Mouse (Mus musculus) thymus, postnatal 0 days (tissue): Measurements from ENCODE around the gene Gpr183. TPM values are rescaled to one million over a fixed set of nuclear protein-coding genes. Genes with fewer than 3 reads are reported as not detected.

Source experiments
- DNase-seq: peaks from one replicate; pipeline ENCODE4 v3.0.0-alpha.2; 2015; ENCODE audit warnings: low spot score
- polyA plus RNA-seq: library from polyadenylated mRNA; unstranded; fragments of >200 nt; fragmentation: Nextera tagmentation; extraction: Ambion mirVana; gene quantifications from 2 replicates; pipeline ENCODE4 v1.2.1, GENCODE M21; 2015

The Gpr183 gene
- polyA plus RNA-seq, 1 experiment from 2014 or later, result 13.4 TPM

- no peak for DNase-seq
Measured at GRCm38 (mm10) chr14:121958041-121958750, 6.8 kb downstream of the Gpr183 start.

DNA sequence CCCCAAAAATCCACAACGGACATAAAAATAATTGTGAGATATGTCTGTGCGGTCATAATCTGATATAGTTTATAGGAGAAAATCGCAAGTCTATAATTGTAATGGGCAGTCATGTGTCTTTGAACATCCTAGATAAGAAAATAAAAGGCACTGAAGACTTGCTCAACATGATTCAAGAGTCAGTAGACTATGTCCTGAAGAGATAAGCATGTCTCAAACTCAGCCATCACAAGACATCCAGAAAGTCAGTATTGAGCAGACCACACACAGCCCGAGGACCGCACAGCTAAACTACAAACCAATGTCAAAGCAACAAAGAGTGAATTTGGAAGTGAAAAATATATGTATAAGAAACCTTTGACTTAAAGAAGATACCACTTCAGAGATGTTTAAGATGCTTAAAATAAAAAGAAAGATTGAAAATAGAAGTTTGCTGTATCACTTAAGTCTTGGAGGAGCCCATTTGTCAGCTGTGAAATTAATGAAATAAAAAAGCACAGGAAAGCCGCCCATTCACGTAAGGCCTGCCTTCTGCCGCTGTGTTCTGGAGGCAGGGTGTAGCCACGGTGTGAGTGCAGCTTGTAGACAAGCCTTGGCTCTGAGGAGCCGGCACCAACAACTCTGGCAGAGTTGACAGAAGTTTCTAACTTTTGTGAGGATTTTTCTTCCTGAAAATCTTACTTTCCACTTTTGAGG, 7.7 kb downstream of the Gpr183 start:
- no peak for DNase-seq

DNA sequence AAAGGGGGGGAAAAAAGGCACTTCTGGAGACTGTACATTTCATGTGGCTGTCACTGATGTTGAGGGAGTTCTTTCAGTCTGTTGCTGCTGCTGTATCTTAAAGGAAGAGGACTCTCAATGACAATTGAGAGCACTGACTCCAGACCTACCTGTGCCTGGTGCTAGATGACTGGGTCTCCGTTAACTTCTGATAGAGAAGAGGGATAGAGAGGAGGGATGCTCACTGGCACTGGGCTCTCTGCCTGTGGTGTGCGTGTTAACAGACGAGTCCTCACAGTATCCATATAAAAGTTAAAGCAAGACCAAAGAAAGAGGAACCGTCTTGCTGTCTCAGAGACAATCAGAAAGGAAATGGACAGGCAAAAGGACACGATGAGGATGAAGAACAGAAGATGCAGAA, 8.7 kb downstream of the Gpr183 start:
- DNase-seq, result no peak

- peak; percentile 73 for DNase-seq
Measured at GRCm38 (mm10) chr14:121955176-121955795, 9.7 kb downstream of the Gpr183 start.

GRCm38 (mm10) chr14:121954608-121955007, 10.4 kb downstream of the Gpr183 start:
- DNase-seq, result peak; percentile 54

- no peak for DNase-seq
Measured at GRCm38 (mm10) chr14:121954129-121954528, 10.9 kb downstream of the Gpr183 start.

DNA sequence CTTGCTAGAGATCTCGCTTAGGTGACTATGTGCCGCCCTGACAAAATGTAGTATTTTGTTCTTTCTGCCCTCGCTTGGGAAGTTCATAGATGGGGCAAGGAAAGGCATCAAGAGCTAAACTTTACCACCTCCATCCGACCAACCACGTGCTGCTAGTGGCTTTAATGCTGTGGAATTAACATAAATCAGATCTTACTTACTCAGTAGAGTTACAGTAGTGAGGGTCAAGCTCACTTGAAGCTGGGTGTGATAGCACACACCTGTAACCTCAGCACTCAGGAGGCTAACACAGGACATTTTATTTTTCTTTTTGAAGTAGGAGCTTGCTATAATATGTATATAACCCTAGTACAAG, 13.0 kb downstream of the Gpr183 start:
- DNase-seq, result no peak

DNA sequence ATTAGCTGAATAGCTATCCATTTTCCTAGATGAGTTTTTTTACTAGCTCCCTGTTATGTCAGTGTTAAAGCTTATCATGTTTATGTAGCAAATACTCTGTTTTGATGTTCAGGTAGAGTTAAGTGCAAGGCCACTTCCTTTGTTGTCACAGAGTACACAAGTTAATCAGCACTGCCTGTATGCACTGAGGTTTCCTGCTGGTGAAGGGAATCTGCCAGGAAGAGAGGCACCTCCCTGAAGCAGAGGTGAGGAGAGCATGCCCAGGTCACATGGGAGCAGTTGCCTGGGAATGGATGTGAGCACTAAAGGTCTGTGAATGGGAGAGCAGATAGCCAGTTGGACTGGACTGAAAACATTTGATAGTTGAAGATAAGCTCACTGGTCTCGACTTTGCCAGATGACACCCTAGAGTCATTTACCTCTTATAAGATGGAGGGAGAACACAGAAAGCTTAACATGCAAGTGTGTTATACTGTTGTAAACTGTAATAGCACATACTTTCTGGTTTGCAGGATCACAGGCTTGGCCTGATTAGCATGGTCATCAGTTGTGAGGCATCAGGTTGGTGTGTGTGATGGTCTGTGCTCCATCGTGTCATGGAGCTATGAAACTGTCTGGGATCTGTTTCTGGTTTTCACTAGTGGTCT, 13.5 kb downstream of the Gpr183 start:
- DNase-seq, result no peak

DNA sequence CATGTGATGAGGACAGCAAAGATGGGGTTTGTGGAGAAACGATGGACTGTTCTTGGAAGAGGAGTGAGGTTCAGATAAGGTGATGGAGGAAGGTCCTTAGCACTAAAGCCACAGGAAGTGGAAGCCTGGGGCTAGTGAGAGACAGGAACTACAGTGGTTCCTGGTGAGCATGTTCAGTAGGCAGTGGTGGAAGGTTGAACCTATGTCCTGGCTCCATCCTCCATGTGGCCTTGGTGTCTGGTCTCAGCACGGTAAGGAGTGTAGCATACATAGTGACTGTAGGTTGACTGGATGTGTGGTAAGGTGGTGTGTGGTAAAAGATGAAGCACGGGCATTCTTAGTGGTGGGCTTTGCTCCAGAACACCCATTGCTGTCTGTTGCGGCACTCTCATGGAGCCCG, 15.1 kb downstream of the Gpr183 start:
- no peak for DNase-seq

DNA sequence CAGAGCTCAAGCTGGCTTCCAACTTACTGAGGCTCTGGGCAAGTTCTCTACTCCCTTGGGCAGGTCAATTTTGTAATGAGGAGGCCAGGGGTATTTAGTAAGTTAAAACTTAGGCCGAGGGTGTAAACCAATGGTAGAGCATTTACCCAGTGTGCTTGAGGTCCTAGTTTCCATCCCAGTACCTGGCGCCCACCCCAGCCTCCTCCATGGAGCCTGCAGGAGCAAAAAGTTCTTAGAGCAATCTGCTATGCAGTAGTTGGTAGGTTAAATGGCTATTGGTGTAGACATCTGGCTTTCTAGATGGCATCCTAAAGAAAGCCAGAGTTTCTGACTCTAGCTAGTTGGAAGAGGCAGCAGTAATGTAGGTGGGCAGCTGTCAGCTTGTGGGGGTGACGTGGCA, 15.6 kb downstream of the Gpr183 start:
- DNase-seq, result no peak

- DNase-seq, result no peak
Measured at GRCm38 (mm10) chr14:121947966-121948365, 17.0 kb downstream of the Gpr183 start.

- no peak for DNase-seq
Measured at GRCm38 (mm10) chr14:121947201-121947760, 17.7 kb downstream of the Gpr183 start.

DNA sequence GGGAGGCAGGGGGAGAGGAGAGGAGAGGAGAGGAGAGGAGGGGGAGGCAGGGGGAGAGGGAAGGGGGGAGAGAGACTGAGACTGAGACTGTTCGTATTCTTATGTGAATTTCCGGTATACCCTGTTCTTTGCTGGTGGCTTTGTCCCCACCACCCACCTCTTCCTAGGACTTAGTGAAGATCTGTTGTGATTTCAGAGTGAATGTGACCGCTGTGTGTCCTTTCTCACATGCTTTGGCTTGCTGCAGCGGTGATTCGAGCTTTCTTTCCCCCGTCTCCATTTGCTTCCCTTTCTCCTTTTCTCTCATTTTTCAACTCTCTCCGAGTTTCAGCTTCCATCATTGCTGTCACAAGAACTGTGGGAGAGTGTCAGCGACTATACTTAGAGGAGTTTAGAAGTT, 18.3 kb downstream of the Gpr183 start:
- DNase-seq, result no peak

DNA sequence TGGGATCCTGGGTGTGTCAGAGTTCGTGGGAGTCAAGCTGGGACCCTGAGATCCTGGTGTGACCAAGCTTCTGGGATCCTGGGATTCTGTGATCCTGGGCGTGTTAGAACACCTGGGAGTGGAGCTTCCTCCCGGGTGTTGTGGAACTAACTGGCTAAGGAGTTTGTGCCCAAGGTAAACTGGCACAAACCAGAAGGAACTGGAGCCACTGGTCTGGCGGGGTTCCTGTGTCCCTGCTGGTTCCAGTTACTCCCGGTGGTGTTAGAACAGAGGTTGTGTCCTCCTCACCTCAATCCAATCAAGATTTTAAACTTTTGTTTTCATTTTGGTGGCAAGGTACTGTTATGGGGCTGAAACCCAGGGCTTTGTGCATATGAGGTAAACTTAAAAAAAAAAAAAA, 18.9 kb downstream of the Gpr183 start:
- DNase-seq, result no peak

DNA sequence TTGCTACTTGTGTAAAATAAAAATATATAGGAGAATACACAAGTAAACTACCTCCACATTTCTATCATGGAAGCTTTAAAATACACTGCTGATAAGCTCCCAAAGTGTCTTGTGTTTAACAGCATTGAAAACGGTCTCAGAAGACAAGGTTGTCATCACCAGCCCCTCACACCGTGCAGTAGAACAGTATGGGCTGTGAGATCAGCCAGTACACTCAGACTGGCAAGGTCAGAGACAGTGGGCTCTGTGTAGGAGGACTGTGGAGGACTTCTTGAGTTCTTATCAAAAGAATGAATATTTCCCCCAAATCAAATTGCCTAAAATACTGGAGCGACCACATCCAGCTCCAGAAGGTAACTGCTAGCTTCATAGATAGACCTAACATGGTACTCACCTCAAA, 25.4 kb downstream of the Gpr183 start:
- DNase-seq, result no peak

DNA sequence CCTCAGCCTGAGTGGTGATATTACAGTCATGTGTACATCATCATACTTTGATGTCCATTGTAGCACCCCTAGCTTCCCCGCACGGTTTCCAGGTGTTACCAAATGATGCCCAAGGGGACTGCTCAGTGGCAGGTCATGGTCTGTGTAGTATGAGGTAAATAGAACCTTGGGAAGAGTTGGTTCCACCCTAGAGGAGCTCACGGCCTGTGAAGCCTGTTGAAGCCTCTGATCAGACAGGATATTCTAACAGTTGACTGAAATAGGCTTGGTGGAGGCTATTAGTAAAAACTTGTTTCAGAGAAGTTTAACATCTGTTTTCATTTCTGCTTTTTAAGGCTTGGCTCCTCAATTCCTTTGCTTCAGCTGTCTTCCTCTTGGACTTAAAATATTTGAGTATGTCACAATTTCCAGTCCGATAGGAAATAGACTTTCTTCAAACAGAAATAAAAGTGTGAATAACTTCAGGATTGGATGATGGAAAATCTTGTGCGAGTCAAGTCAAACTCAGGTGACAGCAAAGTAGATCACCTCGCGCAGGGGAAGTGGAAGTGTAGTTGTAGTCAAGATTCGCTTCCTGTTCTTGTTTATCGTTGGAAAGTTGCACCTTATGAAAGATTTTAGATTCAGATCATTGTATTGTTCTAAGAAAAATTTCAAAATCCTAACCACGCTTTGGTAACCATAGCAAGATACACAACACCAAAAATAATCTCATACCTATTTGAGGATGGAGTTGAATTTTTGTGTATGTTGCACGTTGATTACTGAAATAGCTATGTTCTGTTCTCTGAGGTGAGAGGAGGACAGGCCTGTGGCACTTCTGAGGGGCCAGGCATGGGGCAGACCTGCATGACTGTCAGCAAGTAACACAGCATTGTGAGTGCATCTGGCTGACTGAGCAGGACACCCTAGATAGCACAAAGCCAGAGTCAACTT, 26.5 kb downstream of the Gpr183 start:
- DNase-seq, result peak; percentile 55

GRCm38 (mm10) chr14:121937601-121938255, 27.3 kb downstream of the Gpr183 start:
- DNase-seq, result peak; percentile 30

- peak; percentile 1 for DNase-seq
Measured at GRCm38 (mm10) chr14:121936856-121937255, 28.1 kb downstream of the Gpr183 start.

- DNase-seq, result peak; percentile 1
Measured at GRCm38 (mm10) chr14:121936356-121936755, 28.6 kb downstream of the Gpr183 start.

GRCm38 (mm10) chr14:121934597-121934946, 30.4 kb downstream of the Gpr183 start:
- DNase-seq, result no peak
